Mouse (Mus musculus) ovary, postnatal 36 days (tissue): ENCODE measurements around the gene Sult6b2.
A peak's percentile ranks its signal among the peaks of the same experiment; 100 is the strongest.

ENCODE experiments used
- DNase-seq: peaks from one replicate; pipeline ENCODE4 v3.0.0; 2022; ENCODE audit warnings: low spot score, mixed read lengths

Gene Sult6b2

GRCm38 (mm10) chr6:142809373-142810098, 5.2 kb upstream of the Sult6b2 start:
- no peak for DNase-seq

- no peak for DNase-seq
Observed at GRCm38 (mm10) chr6:142806326-142806725, 2.0 kb upstream of the Sult6b2 start.

GRCm38 (mm10) chr6:142802617-142803525, 1.4 kb downstream of the Sult6b2 start:
- DNase-seq, result no peak

- no peak for DNase-seq
Observed at GRCm38 (mm10) chr6:142801687-142802086, 2.6 kb downstream of the Sult6b2 start.

- DNase-seq, result no peak
Observed at GRCm38 (mm10) chr6:142799704-142800374, 4.5 kb downstream of the Sult6b2 start.

GRCm38 (mm10) chr6:142798837-142799236, 5.5 kb downstream of the Sult6b2 start:
- DNase-seq, result no peak

- DNase-seq, result no peak
Observed at GRCm38 (mm10) chr6:142797996-142798395, 6.3 kb downstream of the Sult6b2 start.

- no peak for DNase-seq
Observed at GRCm38 (mm10) chr6:142795655-142796441, 8.5 kb downstream of the Sult6b2 start.

GRCm38 (mm10) chr6:142795087-142795486, 9.2 kb downstream of the Sult6b2 start:
- DNase-seq, result no peak

- DNase-seq, result no peak
Observed at GRCm38 (mm10) chr6:142793468-142793867, 10.8 kb downstream of the Sult6b2 start.

GRCm38 (mm10) chr6:142792241-142792968, 11.9 kb downstream of the Sult6b2 start:
- no peak for DNase-seq

- no peak for DNase-seq
Observed at GRCm38 (mm10) chr6:142789736-142790135, 14.6 kb downstream of the Sult6b2 start.

- peak; percentile 19 for DNase-seq
Observed at GRCm38 (mm10) chr6:142788042-142788987, 16.0 kb downstream of the Sult6b2 start.

GRCm38 (mm10) chr6:142786106-142786505, 18.2 kb downstream of the Sult6b2 start:
- DNase-seq, result no peak

- DNase-seq, result no peak
Observed at GRCm38 (mm10) chr6:142785343-142785742, 19.0 kb downstream of the Sult6b2 start.

GRCm38 (mm10) chr6:142781286-142781685, 23.0 kb downstream of the Sult6b2 start:
- no peak for DNase-seq

GRCm38 (mm10) chr6:142780574-142781033, 23.7 kb downstream of the Sult6b2 start:
- no peak for DNase-seq

GRCm38 (mm10) chr6:142779812-142780573, 24.3 kb downstream of the Sult6b2 start:
- DNase-seq, result no peak
